Mouse (Mus musculus) myocyte (in vitro differentiated cells): Measurements from ENCODE around the gene Unc80. TPM values are rescaled to one million over a fixed set of nuclear protein-coding genes. Genes with fewer than 3 reads are reported as not detected.

ENCODE experiments used
- H3K27me3 ChIP-seq: one replicate; pipeline ENCODE4 v1.6.1; 2011; ENCODE audit not compliant: control insufficient read depth, insufficient read depth, insufficient read length
- H3K36me3 ChIP-seq: one replicate; pipeline ENCODE4 v1.6.1; 2011; ENCODE audit not compliant: control insufficient read depth, insufficient read depth
- H3K4me2 ChIP-seq: one replicate; pipeline ENCODE4 v1.6.1; 2011; ENCODE audit warnings: low read depth, control low read depth
- H3K4me3 ChIP-seq: one replicate; pipeline ENCODE4 v1.5.1; 2011; ENCODE audit warnings: mild to moderate bottlenecking, control low read depth, moderate library complexity
- H3K79me2 ChIP-seq: one replicate; pipeline ENCODE4 v1.6.1; 2011; ENCODE audit not compliant: control insufficient read depth, insufficient read depth
- H3ac ChIP-seq: one replicate; pipeline ENCODE4 v1.6.1; 2011; ENCODE audit not compliant: control insufficient read depth, insufficient read length
- CEBPB ChIP-seq: IDR thresholded peaks from 2 replicates; pipeline ENCODE4 v1.6.1; 2011; ENCODE audit warnings: mild to moderate bottlenecking, moderate library complexity; ENCODE audit not compliant: poor library complexity, insufficient read depth, severe bottlenecking
- E2F4 ChIP-seq: IDR thresholded peaks from one replicate; pipeline ENCODE4 v1.6.1; 2011; ENCODE audit warnings: mild to moderate bottlenecking, control low read depth, moderate library complexity; ENCODE audit not compliant: insufficient read depth
- MAX ChIP-seq: IDR thresholded peaks from one replicate; pipeline ENCODE4 v1.6.1; 2011; ENCODE audit warnings: low read depth, mild to moderate bottlenecking, control low read depth
- MYOD1 ChIP-seq, 3 experiments: IDR thresholded peaks; one replicate each; pipeline ENCODE4 v1.6.1; 2011; ENCODE audit warnings: control low read depth in 2 of 3, low read depth in 2 of 3, mild to moderate bottlenecking in 2 of 3, moderate library complexity in 1 of 3; ENCODE audit not compliant: insufficient read length in 2 of 3, control insufficient read depth in 1 of 3
- MYOG ChIP-seq, 3 experiments: IDR thresholded peaks; one replicate each; pipeline ENCODE4 v1.6.1; 2011; ENCODE audit warnings: control low read depth in 2 of 3, low read depth in 2 of 3, mild to moderate bottlenecking in 2 of 3; ENCODE audit not compliant: insufficient read length in 2 of 3, control insufficient read depth in 1 of 3, insufficient read depth in 1 of 3
- POLR2A ChIP-seq: IDR thresholded peaks from one replicate; pipeline ENCODE4 v1.6.1; 2011; ENCODE audit warnings: low read depth, mild to moderate bottlenecking, control low read depth, moderate library complexity; ENCODE audit not compliant: insufficient read length
- POLR2AphosphoS2 ChIP-seq: IDR thresholded peaks from one replicate; pipeline ENCODE4 v1.6.1; 2011; ENCODE audit warnings: low read depth, control low read depth; ENCODE audit not compliant: insufficient read length
- REST ChIP-seq: IDR thresholded peaks from one replicate; pipeline ENCODE4 v1.6.1; 2011; ENCODE audit warnings: mild to moderate bottlenecking, control low read depth, moderate library complexity; ENCODE audit not compliant: insufficient read depth, insufficient read length
- SRF ChIP-seq: IDR thresholded peaks from one replicate; pipeline ENCODE4 v1.6.1; 2011; ENCODE audit warnings: low read depth; ENCODE audit not compliant: control insufficient read depth, insufficient read length
- TCF12 ChIP-seq: IDR thresholded peaks from one replicate; pipeline ENCODE4 v1.6.1; 2011; ENCODE audit warnings: mild to moderate bottlenecking, control low read depth; ENCODE audit not compliant: poor library complexity, insufficient read depth, severe bottlenecking
- TCF3 ChIP-seq: IDR thresholded peaks from one replicate; pipeline ENCODE4 v1.6.1; 2011; ENCODE audit warnings: low read depth, control low read depth; ENCODE audit not compliant: insufficient read length
- USF1 ChIP-seq: IDR thresholded peaks from one replicate; pipeline ENCODE4 v1.6.1; 2011; ENCODE audit warnings: low read depth, mild to moderate bottlenecking, control low read depth, moderate library complexity
- polyA plus RNA-seq: library from polyadenylated mRNA; unstranded; fragments of >200 nt; fragmentation: generic; extraction: Trizol; gene quantifications from one replicate; pipeline ENCODE4 v1.2.1, GENCODE M21; 2012; ENCODE audit warnings: missing spikeins

Unc80 gene
- polyA plus RNA-seq, 1 experiment, result not detected

GRCm38 (mm10) chr1:66495310-66496012 is 27.3 kb downstream of the Unc80 start:
- Histone ChIP-seq H3K4me2 (no peak overlapping the region), H3ac (no peak overlapping the region), H3K27me3 (no peaks in the 10 kb centered on the region), H3K79me2 (no peaks in the 10 kb centered on the region), H3K4me3 (no peak overlapping the region), H3K36me3 (no peaks in the 10 kb centered on the region)
- TF ChIP-seq E2F4, result no peak
- no peak for TF ChIP-seq TCF3
- no peak for TF ChIP-seq TCF12
- TF ChIP-seq POLR2A, result no peak
- no peak for TF ChIP-seq POLR2AphosphoS2
- TF ChIP-seq CEBPB, result no peak
- no peak for TF ChIP-seq MYOD1 (IDR thresholded peaks at IDR 0.05; ENCODE audit: control insufficient read depth in 1 of 3, insufficient read length in 2 of 3, low read depth in 2 of 3)
- no peak for TF ChIP-seq USF1
- TF ChIP-seq SRF, result no peak
- TF ChIP-seq MYOG (IDR thresholded peaks at IDR 0.05; ENCODE audit: control insufficient read depth in 1 of 3, insufficient read depth in 1 of 3, insufficient read length in 2 of 3, low read depth in 2 of 3), result no peak
- TF ChIP-seq REST, result no peak
- TF ChIP-seq MAX, result no peak

GRCm38 (mm10) chr1:66550812-66551211 is 82.6 kb downstream of the Unc80 start:
- no peaks in the 10 kb centered on the region for H3K36me3 ChIP-seq
- no peak overlapping the region for H3ac ChIP-seq
- no peaks in the 10 kb centered on the region for H3K79me2 ChIP-seq
- no peak for TF ChIP-seq REST
- TF ChIP-seq TCF12, result no peak
- no peak for TF ChIP-seq MYOG (IDR thresholded peaks at IDR 0.05; ENCODE audit: control insufficient read depth in 1 of 3, insufficient read depth in 1 of 3, insufficient read length in 2 of 3, low read depth in 2 of 3)
- TF ChIP-seq TCF3, result no peak
- no peaks in the 10 kb centered on the region for H3K27me3 ChIP-seq
- no peak overlapping the region for H3K4me3 ChIP-seq
- no peak overlapping the region for H3K4me2 ChIP-seq

GRCm38 (mm10) chr1:66552396-66552966 is 84.3 kb downstream of the Unc80 start:
- H3K4me2 ChIP-seq, result no peak overlapping the region
- H3ac ChIP-seq, result no peak overlapping the region
- no peaks in the 10 kb centered on the region for H3K36me3 ChIP-seq
- no peaks in the 10 kb centered on the region for H3K27me3 ChIP-seq
- no peaks in the 10 kb centered on the region for H3K79me2 ChIP-seq
- H3K4me3 ChIP-seq, result no peak overlapping the region
- TF ChIP-seq MYOD1 (IDR thresholded peaks at IDR 0.05; ENCODE audit: control insufficient read depth in 1 of 3, insufficient read length in 2 of 3, low read depth in 2 of 3) (peak in 1 of 3 experiments; percentile 27), USF1 (no peak), CEBPB (no peak)

GRCm38 (mm10) chr1:66561636-66562270 is 93.6 kb downstream of the Unc80 start:
- Histone ChIP-seq H3K4me2 (no peak overlapping the region), H3K36me3 (no peaks in the 10 kb centered on the region), H3ac (no peak overlapping the region), H3K4me3 (no peak overlapping the region), H3K27me3 (no peaks in the 10 kb centered on the region), H3K79me2 (no peaks in the 10 kb centered on the region)
- TF ChIP-seq REST, result no peak
- TF ChIP-seq TCF12, result no peak
- no peak for TF ChIP-seq MYOD1 (IDR thresholded peaks at IDR 0.05; ENCODE audit: control insufficient read depth in 1 of 3, insufficient read length in 2 of 3, low read depth in 2 of 3)
- no peak for TF ChIP-seq CEBPB
- TF ChIP-seq MAX, result no peak
- no peak for TF ChIP-seq POLR2A
- no peak for TF ChIP-seq SRF
- TF ChIP-seq POLR2AphosphoS2, result no peak
- TF ChIP-seq E2F4, result no peak
- TF ChIP-seq USF1, result no peak
- TF ChIP-seq MYOG (IDR thresholded peaks at IDR 0.05; ENCODE audit: control insufficient read depth in 1 of 3, insufficient read depth in 1 of 3, insufficient read length in 2 of 3, low read depth in 2 of 3), result no peak

- Histone ChIP-seq H3K27me3 (no peaks in the 10 kb centered on the region), H3K4me2 (no peak overlapping the region), H3K36me3 (no peaks in the 10 kb centered on the region), H3K79me2 (no peaks in the 10 kb centered on the region), H3K4me3 (no peak overlapping the region), H3ac (no peak overlapping the region)
- TF ChIP-seq MYOD1 (IDR thresholded peaks at IDR 0.05; ENCODE audit: control insufficient read depth in 1 of 3, insufficient read length in 2 of 3, low read depth in 2 of 3) (no peak), MAX (no peak), SRF (no peak), MYOG (IDR thresholded peaks at IDR 0.05; ENCODE audit: control insufficient read depth in 1 of 3, insufficient read depth in 1 of 3, insufficient read length in 2 of 3, low read depth in 2 of 3) (no peak), E2F4 (no peak), CEBPB (no peak)
Observed at GRCm38 (mm10) chr1:66562332-66562731, 94.2 kb downstream of the Unc80 start.
